ENCODE assay signal across 19 mouse cellular contexts in the genomic region with DNA sequence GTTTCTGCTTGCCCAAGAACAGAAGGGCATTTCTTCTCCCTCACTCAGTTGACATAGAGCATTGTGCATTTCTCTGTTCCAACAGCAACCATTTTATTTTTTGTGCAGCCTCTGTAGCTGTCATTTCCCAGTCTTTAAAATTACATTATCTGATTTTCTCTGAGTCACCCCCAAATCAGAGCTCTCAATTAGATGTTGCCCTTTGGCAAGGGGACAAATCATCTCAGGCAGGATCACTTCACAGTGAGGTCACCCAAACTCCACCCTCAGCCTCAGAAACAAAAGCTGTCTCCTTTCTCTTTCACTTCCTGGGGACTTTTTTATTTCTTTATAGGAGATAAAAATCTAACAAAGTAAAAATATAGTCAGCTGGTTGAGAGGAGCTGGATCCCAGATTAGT. TPM values are rescaled to one million over a fixed set of nuclear protein-coding genes. Genes with fewer than 3 reads are reported as not detected.
DNase-seq lines count a peak whose midpoint lies in the region; ATAC-seq and TF ChIP-seq lines count a peak whose summit lies in the region.
"Had no signal": no experiment of that assay in that cellular context is flagged by ENCODE, and none has a peak within 500 bp of the region (broad histone marks: within the 10 kb centered on the region; RNA-seq: fewer than 3 reads in every experiment).

No protein-coding gene starts in this region.

- no peaks in the 10 kb centered on the region for H3K9me3 ChIP-seq in forebrain, embryonic 12.5 days
- H3K9me3 ChIP-seq: embryonic facial prominence, embryonic 15.5 days; forebrain, embryonic 10.5 days; hindbrain, embryonic 12.5 days; limb, embryonic 12.5 days; liver, embryonic 15.5 days; midbrain, embryonic 12.5 days; neural tube, embryonic 15.5 days had no signal

- intact Hi-C loops in gastrocnemius, adult 2 months (cut with DNase I) = no loop called here

- H3K36me3 ChIP-seq in forebrain, embryonic 12.5 days (replicated peaks) = no peaks in the 10 kb centered on the region
- H3K36me3 ChIP-seq: embryonic facial prominence, embryonic 15.5 days; forebrain, embryonic 10.5 days; hindbrain, embryonic 12.5 days; limb, embryonic 12.5 days; liver, embryonic 15.5 days; midbrain, embryonic 12.5 days; neural tube, embryonic 15.5 days had no signal

- peaks cover 4% of the 10 kb centered on the region for H3K4me1 ChIP-seq in forebrain, embryonic 12.5 days
- H3K4me1 ChIP-seq: liver, embryonic 15.5 days had no signal

- H3K4me2 ChIP-seq in forebrain, embryonic 12.5 days = no peak overlapping the region
- H3K4me2 ChIP-seq: embryonic facial prominence, embryonic 15.5 days; hindbrain, embryonic 12.5 days; limb, embryonic 12.5 days; liver, embryonic 15.5 days; midbrain, embryonic 12.5 days; neural tube, embryonic 15.5 days had no signal

- ATAC-seq in forebrain, embryonic 12.5 days (ENCODE audit: low FRiP score) = no peak
- ATAC-seq: inflammation-experienced regulatory T-cells, adult 6 months had no signal

- H3K4me3 ChIP-seq in gastrocnemius, adult 2 months = no peak overlapping the region
- H3K4me3 ChIP-seq in forebrain, embryonic 12.5 days (replicated peaks) = no peak overlapping the region
- H3K4me3 ChIP-seq: embryonic facial prominence, embryonic 15.5 days; forebrain, embryonic 10.5 days; hindbrain, embryonic 12.5 days; left cerebral cortex, adult 2 months; limb, embryonic 12.5 days; liver, embryonic 15.5 days; midbrain, embryonic 12.5 days; neural tube, embryonic 15.5 days had no signal

- H3K27me3 ChIP-seq in forebrain, embryonic 12.5 days = no peaks in the 10 kb centered on the region
- H3K27me3 ChIP-seq: embryonic facial prominence, embryonic 15.5 days; hindbrain, embryonic 12.5 days; limb, embryonic 12.5 days; liver, embryonic 15.5 days; midbrain, embryonic 12.5 days; neural tube, embryonic 15.5 days had no signal

- no peak for DNase-seq in gastrocnemius, adult 2 months
- no peak for DNase-seq in gastrocnemius, postnatal 25 days
- DNase-seq in kidney, postnatal 14 days = peak; percentile 20
- DNase-seq in kidney, adult 9 months = no peak
- DNase-seq in Muller cell, postnatal 12 days (ENCODE audit: inconsistent ontology term) = peak; percentile 64
- DNase-seq in lung, postnatal 25 days (ENCODE audit: low spot score) = peak; percentile 33
- DNase-seq: cerebellum, postnatal 10 days; embryo, embryonic 11 days; kidney, postnatal 25 days had no signal

- no peak for TF ChIP-seq CTCF in gastrocnemius, adult 2 months (IDR thresholded peaks at IDR 0.05)

- peak overlapping the region; percentile 57 for H3K27ac ChIP-seq in gastrocnemius, adult 2 months
- no peak overlapping the region for H3K27ac ChIP-seq in forebrain, embryonic 12.5 days
- H3K27ac ChIP-seq: forebrain, embryonic 10.5 days; hindbrain, embryonic 12.5 days; left cerebral cortex, adult 2 months; limb, embryonic 12.5 days; liver, embryonic 15.5 days; midbrain, embryonic 12.5 days; neural tube, embryonic 15.5 days had no signal

- H3K9ac ChIP-seq in forebrain, embryonic 12.5 days = no peak overlapping the region
- H3K9ac ChIP-seq: embryonic facial prominence, embryonic 15.5 days; hindbrain, embryonic 12.5 days; limb, embryonic 12.5 days; liver, embryonic 15.5 days; midbrain, embryonic 12.5 days; neural tube, embryonic 15.5 days had no signal

RNA-seq across cellular contexts. Expression of a gene that starts 27.9 kb away (rescaled TPM):
- under 1 TPM; 0.56 to 0.86 TPM for total RNA-seq in gastrocnemius, adult 2 months (2021)
- total RNA-seq in gastrocnemius, postnatal 25 days (2021) = 1 to 10 TPM; 1.1 to 1.6 TPM
- polyA plus RNA-seq in forebrain, embryonic 12.5 days (2016; fragmentation: Nextera tagmentation; extraction: Ambion mirVana) = 15.1 and 17.0 TPM in 2 replicates
- polyA plus RNA-seq: inflammation-experienced regulatory T-cells, adult 6 months had no signal

Comparison
In these comparisons a context has a peak if more than half of its experiments do, and no peak if none do; other contexts are left out.
1. DNase-seq: peak in kidney, postnatal 14 days (single experiment), Muller cell, postnatal 12 days (single experiment) and lung, postnatal 25 days (single experiment); none in gastrocnemius, adult 2 months (single experiment), gastrocnemius, postnatal 25 days (single experiment) and kidney, adult 9 months (single experiment).